Comparison of ENCODE assay signal across 31 mouse cellular contexts in the genomic region with DNA sequence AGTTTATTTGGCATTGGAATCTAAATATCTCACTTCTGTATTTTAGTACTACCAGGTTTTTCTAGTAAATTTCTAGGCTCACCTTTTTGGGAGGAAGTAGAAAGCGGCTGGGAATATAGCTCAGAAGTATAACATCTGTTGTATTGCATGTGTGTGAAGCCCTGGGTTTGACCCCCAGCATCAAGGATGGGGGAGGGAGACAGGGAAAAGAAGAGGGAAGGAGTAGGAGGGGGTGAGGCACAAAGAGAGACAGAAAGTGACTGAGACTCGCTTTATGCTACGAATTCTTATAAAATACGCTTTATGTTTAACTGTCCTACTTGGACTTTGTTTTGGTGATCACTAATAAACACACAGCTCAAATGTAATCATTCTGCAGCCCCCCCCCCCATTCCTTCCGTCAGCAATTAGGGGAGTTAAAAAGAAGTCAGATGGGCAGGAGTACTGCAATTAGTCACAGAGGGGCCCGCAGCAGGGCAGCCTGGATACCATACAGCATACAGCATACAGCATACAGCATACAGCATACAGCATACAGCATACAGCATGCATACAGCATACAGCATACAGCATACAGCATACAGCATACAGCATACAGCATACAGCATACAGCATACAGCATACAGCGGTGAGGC. TPM values are rescaled to one million over a fixed set of nuclear protein-coding genes. Genes with fewer than 3 reads are reported as not detected.
A peak's percentile ranks its signal among the peaks of the same experiment; 100 is the strongest.
DNase-seq lines count a peak whose midpoint lies in the region; ATAC-seq and TF ChIP-seq lines count a peak whose summit lies in the region.
"Had no signal": no experiment of that assay in that cellular context is flagged by ENCODE, and none has a peak within 500 bp of the region (broad histone marks: within the 10 kb centered on the region; RNA-seq: fewer than 3 reads in every experiment).

No protein-coding gene starts in this region.

- H3K4me3 ChIP-seq in lung, embryonic 14.5 days (ENCODE audit: low read depth, low read length): no peak overlapping the region
- H3K4me3 ChIP-seq in embryonic facial prominence, embryonic 10.5 days: no peak overlapping the region
- H3K4me3 ChIP-seq in embryonic facial prominence, embryonic 12.5 days: no peak overlapping the region
- H3K4me3 ChIP-seq: embryonic facial prominence, embryonic 13.5 days; erythroblast, embryonic 14.5 days; forebrain, embryonic 13.5 days; gastrocnemius, adult 2 months; heart, adult 2 months; heart, embryonic 10.5 days; heart, embryonic 13.5 days; hindbrain, embryonic 13.5 days had no signal

- peak; percentile 15 for DNase-seq in heart, adult 11 months
- DNase-seq in heart, postnatal 4 days: no peak
- DNase-seq in lung, embryonic 14.5 days: peak; percentile 34
- DNase-seq in lung, postnatal 14 days: no peak
- DNase-seq in embryonic facial prominence, embryonic 10.5 days (ENCODE audit: low spot score): peak; percentile 38
- no peak for DNase-seq in adrenal gland, postnatal 4 days (ENCODE audit: low spot score in 2 of 2)
- DNase-seq in urinary bladder, postnatal 25 days (ENCODE audit: low spot score): no peak
- DNase-seq: adrenal gland, postnatal 10 days; B cell, adult 2 months; cerebellum, adult 11-12 months; cerebellum, adult 8-10 months; cerebellum, postnatal 10 days; cerebellum, postnatal 36 days; embryo, embryonic 11 days; forebrain, postnatal 0 days; gastrocnemius, adult 2 months; gastrocnemius, postnatal 14 days; heart, adult 2 months; heart, postnatal 14 days; kidney, adult 18-20 months had no signal

- TF ChIP-seq CTCF in lung, embryonic 14.5 days (IDR thresholded peaks at IDR 0.05; ENCODE audit: low read depth): no peak

- H3K27ac ChIP-seq in lung, embryonic 14.5 days (ENCODE audit: low read depth): 0 out of 2 replicates have a peak overlapping the region, but pooled peaks have one; percentile 10
- H3K27ac ChIP-seq in embryonic facial prominence, embryonic 10.5 days (replicated peaks): peak overlapping the region; percentile 69
- 0 out of 2 replicates have a peak overlapping the region, but pooled peaks have one; percentile 1 for H3K27ac ChIP-seq in embryonic facial prominence, embryonic 12.5 days
- H3K27ac ChIP-seq: embryonic facial prominence, embryonic 13.5 days; forebrain, embryonic 13.5 days; gastrocnemius, adult 2 months; heart, adult 2 months; heart, embryonic 10.5 days; heart, embryonic 13.5 days; hindbrain, embryonic 13.5 days had no signal

- no peaks in the 10 kb centered on the region for H3K9me3 ChIP-seq in lung, embryonic 14.5 days (ENCODE audit: low read depth, low read length)
- no peaks in the 10 kb centered on the region for H3K9me3 ChIP-seq in embryonic facial prominence, embryonic 10.5 days
- H3K9me3 ChIP-seq in embryonic facial prominence, embryonic 12.5 days: no peaks in the 10 kb centered on the region
- H3K9me3 ChIP-seq: embryonic facial prominence, embryonic 13.5 days; forebrain, embryonic 13.5 days; G1E; heart, embryonic 10.5 days; heart, embryonic 13.5 days; hindbrain, embryonic 13.5 days had no signal

- no peak overlapping the region for H3K4me2 ChIP-seq in lung, embryonic 14.5 days
- H3K4me2 ChIP-seq in embryonic facial prominence, embryonic 12.5 days (replicated peaks): no peak overlapping the region
- H3K4me2 ChIP-seq: embryonic facial prominence, embryonic 13.5 days; forebrain, embryonic 13.5 days; heart, embryonic 13.5 days; hindbrain, embryonic 13.5 days had no signal

- no peaks in the 10 kb centered on the region for H3K27me3 ChIP-seq in lung, embryonic 14.5 days (ENCODE audit: insufficient read depth, low read length)
- H3K27me3 ChIP-seq in embryonic facial prominence, embryonic 10.5 days (replicated peaks; ENCODE audit: low read depth, poor library complexity, severe bottlenecking): no peaks in the 10 kb centered on the region
- no peaks in the 10 kb centered on the region for H3K27me3 ChIP-seq in embryonic facial prominence, embryonic 12.5 days
- H3K27me3 ChIP-seq: CH12.LX; embryonic facial prominence, embryonic 13.5 days; forebrain, embryonic 13.5 days; heart, embryonic 13.5 days; hindbrain, embryonic 13.5 days; Patski had no signal

- peaks cover 36% of the 10 kb centered on the region for H3K36me3 ChIP-seq in lung, embryonic 14.5 days (ENCODE audit: insufficient read depth)
- peaks cover 60% of the 10 kb centered on the region for H3K36me3 ChIP-seq in embryonic facial prominence, embryonic 10.5 days (replicated peaks)
- peaks cover 39% of the 10 kb centered on the region for H3K36me3 ChIP-seq in embryonic facial prominence, embryonic 12.5 days

- ATAC-seq in lung, embryonic 14.5 days (ENCODE audit: insufficient read depth): peak; percentile 41; the same call in 1 of the 2 replicates
- no peak for ATAC-seq in embryonic facial prominence, embryonic 12.5 days (ENCODE audit: insufficient number of reproducible peaks, insufficient read depth, low FRiP score, low TSS enrichment)
- ATAC-seq: forebrain, embryonic 13.5 days; forebrain, postnatal 0 days; hindbrain, embryonic 16.5 days; Patski had no signal

- no peaks in the 10 kb centered on the region for H3K4me1 ChIP-seq in lung, embryonic 14.5 days (ENCODE audit: insufficient read depth)
- H3K4me1 ChIP-seq in embryonic facial prominence, embryonic 10.5 days: peaks cover 9% of the 10 kb centered on the region
- H3K4me1 ChIP-seq in embryonic facial prominence, embryonic 12.5 days: peaks cover 7% of the 10 kb centered on the region
- H3K4me1 ChIP-seq: hindbrain, embryonic 13.5 days had no signal

- no peak overlapping the region for H3K9ac ChIP-seq in lung, embryonic 14.5 days
- no peak overlapping the region for H3K9ac ChIP-seq in embryonic facial prominence, embryonic 12.5 days
- H3K9ac ChIP-seq: embryonic facial prominence, embryonic 13.5 days; forebrain, embryonic 13.5 days; forebrain, postnatal 0 days; heart, embryonic 13.5 days; hindbrain, embryonic 13.5 days had no signal

- 56% methylated on average over 7 of the region's 7 CpGs for WGBS in lung, embryonic 14.5 days
- WGBS in embryonic facial prominence, embryonic 10.5 days: 71% methylated on average over 7 of the region's 7 CpGs
- WGBS in embryonic facial prominence, embryonic 12.5 days: 50% methylated on average over 7 of the region's 7 CpGs

RNA-seq across cellular contexts. Expression of a gene that starts 16.8 kb away (rescaled TPM):
- total RNA-seq in heart, postnatal 4 days (2021): 1 to 10 TPM; 5.1 to 6.1 TPM
- polyA plus RNA-seq in lung, embryonic 14.5 days (2014; fragmentation: Nextera tagmentation; extraction: Ambion mirVana): 14.6 and 16.1 TPM in 2 replicates
- polyA plus RNA-seq in embryonic facial prominence, embryonic 10.5 days (2016; fragmentation: Nextera tagmentation; extraction: Ambion mirVana): 14.0 and 14.4 TPM in 2 replicates
- 16.4 and 17.9 TPM in 2 replicates for polyA plus RNA-seq in embryonic facial prominence, embryonic 12.5 days (2016; fragmentation: Nextera tagmentation; extraction: Ambion mirVana)
- total RNA-seq in adrenal gland, postnatal 4 days (2021): 10 to 100 TPM; 17.4 to 19.2 TPM
- polyA plus RNA-seq: erythroblast, embryonic 14.5 days had no signal

Comparison
In these comparisons a context has a peak if more than half of its experiments do, and no peak if none do; other contexts are left out.
1. DNase-seq: peak in heart, adult 11 months (single experiment), lung, embryonic 14.5 days (single experiment) and embryonic facial prominence, embryonic 10.5 days (single experiment); none in heart, postnatal 4 days (single experiment), lung, postnatal 14 days (single experiment), adrenal gland, postnatal 4 days (0 of 2) and urinary bladder, postnatal 25 days (single experiment).
2. H3K27ac ChIP-seq: peak in every context shown above with its lines; median percentile 69 in embryonic facial prominence, embryonic 10.5 days; 10 in lung, embryonic 14.5 days; 1 in embryonic facial prominence, embryonic 12.5 days.